ENCODE assay signal across 22 mouse cellular contexts in the genomic region with DNA sequence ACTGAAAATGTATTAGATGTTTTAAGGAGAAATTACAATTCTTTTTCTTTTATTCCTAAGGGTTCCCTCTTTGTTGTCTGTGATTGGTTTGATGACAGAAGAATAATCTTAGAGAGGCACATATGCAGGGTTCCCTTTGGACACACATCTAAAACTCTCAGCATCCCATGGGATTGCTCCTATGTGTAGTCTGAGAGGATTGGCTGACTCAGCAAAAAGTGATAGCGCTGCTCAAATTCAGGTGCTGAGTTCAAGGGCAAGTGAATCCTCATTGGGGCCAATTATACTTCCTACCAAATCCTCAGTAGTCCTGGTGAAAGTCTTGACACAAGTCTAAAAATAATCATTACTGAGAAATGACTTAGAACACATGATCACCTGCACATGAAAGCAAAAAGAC.
A peak's percentile ranks its signal among the peaks of the same experiment; 100 is the strongest.
DNase-seq lines count a peak whose midpoint lies in the region; ATAC-seq and TF ChIP-seq lines count a peak whose summit lies in the region.
"Had no signal": no experiment of that assay in that cellular context is flagged by ENCODE, and none has a peak within 500 bp of the region (broad histone marks: within the 10 kb centered on the region; RNA-seq: fewer than 3 reads in every experiment).

No protein-coding gene starts in this region.

- peak; percentile 29 for DNase-seq in embryonic facial prominence, embryonic 14.5 days (ENCODE audit: low spot score)
- DNase-seq in embryonic facial prominence, embryonic 10.5 days (ENCODE audit: low spot score), result no peak
- DNase-seq in midbrain, embryonic 14.5 days, result peak; percentile 35
- no peak for DNase-seq in midbrain, embryonic 10.5 days (ENCODE audit: low spot score)
- no peak for DNase-seq in MEL (ENCODE audit: low read depth, low spot score)
- DNase-seq in lung, postnatal 0 days (ENCODE audit: low spot score), result no peak
- no peak for DNase-seq in lung, postnatal 25 days (ENCODE audit: low spot score)
- DNase-seq: adrenal gland, adult 2 months; adrenal gland, postnatal 10 days; adrenal gland, postnatal 25 days; B cell, adult 2 months; cerebellum, adult 11-12 months; cerebellum, adult 2 months; cerebellum, adult 9-10 months; cerebellum, postnatal 10 days; cerebellum, postnatal 25 days; forebrain, postnatal 0 days had no signal

- TF ChIP-seq CTCF in MEL (IDR thresholded peaks at IDR 0.05 in 2 of 3, conservative IDR thresholded peaks at IDR 0.05 in 1 of 3; ENCODE audit: control insufficient read depth in 1 of 3, insufficient read depth in 1 of 3, low read depth in 2 of 3, low read length in 3 of 3, poor library complexity in 1 of 3, severe bottlenecking in 1 of 3), result no peak
- TF ChIP-seq CTCF in lung, postnatal 0 days (IDR thresholded peaks at IDR 0.05), result no peak

- no peaks in the 10 kb centered on the region for H3K4me1 ChIP-seq in embryonic facial prominence, embryonic 14.5 days (ENCODE audit: control insufficient read depth, insufficient read depth, low read length)
- H3K4me1 ChIP-seq in embryonic facial prominence, embryonic 10.5 days, result no peaks in the 10 kb centered on the region
- H3K4me1 ChIP-seq in midbrain, embryonic 14.5 days (ENCODE audit: control insufficient read depth, insufficient read depth, low read length), result no peaks in the 10 kb centered on the region
- no peaks in the 10 kb centered on the region for H3K4me1 ChIP-seq in midbrain, embryonic 10.5 days
- H3K4me1 ChIP-seq in MEL (ENCODE audit: control insufficient read depth in 1 of 2, insufficient read depth in 2 of 2, low read length in 2 of 2), result no peaks in the 10 kb centered on the region
- H3K4me1 ChIP-seq in lung, postnatal 0 days (ENCODE audit: insufficient read depth, low read depth, low read length), result no peaks in the 10 kb centered on the region
- H3K4me1 ChIP-seq: embryonic facial prominence, embryonic 13.5 days; forebrain, embryonic 13.5 days; forebrain, embryonic 15.5 days had no signal

- no peaks in the 10 kb centered on the region for H3K9me3 ChIP-seq in embryonic facial prominence, embryonic 14.5 days (ENCODE audit: control insufficient read depth, low read length)
- H3K9me3 ChIP-seq in embryonic facial prominence, embryonic 10.5 days, result no peaks in the 10 kb centered on the region
- no peaks in the 10 kb centered on the region for H3K9me3 ChIP-seq in midbrain, embryonic 14.5 days (ENCODE audit: control insufficient read depth, low read length)
- no peaks in the 10 kb centered on the region for H3K9me3 ChIP-seq in midbrain, embryonic 10.5 days (replicated peaks)
- H3K9me3 ChIP-seq in MEL (replicated peaks; ENCODE audit: insufficient read depth, low read length), result no peaks in the 10 kb centered on the region
- no peaks in the 10 kb centered on the region for H3K9me3 ChIP-seq in lung, postnatal 0 days (ENCODE audit: low read length)
- H3K9me3 ChIP-seq: embryonic facial prominence, embryonic 13.5 days; forebrain, embryonic 13.5 days; forebrain, embryonic 15.5 days; G1E had no signal

- H3K9ac ChIP-seq in embryonic facial prominence, embryonic 14.5 days (ENCODE audit: low read depth, low read length), result no peak overlapping the region
- H3K9ac ChIP-seq in midbrain, embryonic 14.5 days (replicated peaks; ENCODE audit: low read length), result no peak overlapping the region
- H3K9ac ChIP-seq in MEL (ENCODE audit: control insufficient read depth, low read depth, low read length, poor library complexity, severe bottlenecking), result no peak overlapping the region
- no peak overlapping the region for H3K9ac ChIP-seq in lung, postnatal 0 days (replicated peaks; ENCODE audit: low read depth)
- H3K9ac ChIP-seq: embryonic facial prominence, embryonic 13.5 days; forebrain, embryonic 13.5 days; forebrain, embryonic 15.5 days; forebrain, postnatal 0 days had no signal

- no peak overlapping the region for H3K4me3 ChIP-seq in embryonic facial prominence, embryonic 14.5 days (ENCODE audit: low read depth, low read length)
- H3K4me3 ChIP-seq in embryonic facial prominence, embryonic 10.5 days, result no peak overlapping the region
- no peak overlapping the region for H3K4me3 ChIP-seq in midbrain, embryonic 14.5 days (replicated peaks; ENCODE audit: low read depth, low read length)
- no peak overlapping the region for H3K4me3 ChIP-seq in midbrain, embryonic 10.5 days
- H3K4me3 ChIP-seq in MEL (ENCODE audit: control insufficient read depth in 1 of 2, insufficient read depth in 1 of 2, low read depth in 2 of 2, low read length in 2 of 2), result no peak overlapping the region
- no peak overlapping the region for H3K4me3 ChIP-seq in lung, postnatal 0 days (ENCODE audit: low read depth, low read length)
- H3K4me3 ChIP-seq: embryonic facial prominence, embryonic 13.5 days; forebrain, embryonic 13.5 days; forebrain, embryonic 15.5 days had no signal

- 84% methylated on average over 1 of the region's 1 CpGs for WGBS in embryonic facial prominence, embryonic 14.5 days
- 92% methylated on average over 1 of the region's 1 CpGs for WGBS in embryonic facial prominence, embryonic 10.5 days
- 77% methylated on average over 1 of the region's 1 CpGs for WGBS in midbrain, embryonic 14.5 days
- WGBS in midbrain, embryonic 10.5 days, result 77% methylated on average over 1 of the region's 1 CpGs
- 80% methylated on average over 1 of the region's 1 CpGs for WGBS in lung, postnatal 0 days

- peak; percentile 72; the same call in 1 of the 2 replicates for ATAC-seq in embryonic facial prominence, embryonic 14.5 days (ENCODE audit: low read depth)
- no peak for ATAC-seq in midbrain, embryonic 14.5 days (ENCODE audit: low FRiP score, low TSS enrichment)
- no peak for ATAC-seq in lung, postnatal 0 days
- ATAC-seq: CD4-positive, CD25-positive, alpha-beta regulatory T cell, adult 4 months; forebrain, embryonic 13.5 days; forebrain, embryonic 15.5 days; forebrain, postnatal 0 days had no signal

- no peak overlapping the region for H3K27ac ChIP-seq in embryonic facial prominence, embryonic 14.5 days (replicated peaks; ENCODE audit: low read depth, low read length)
- no peak overlapping the region for H3K27ac ChIP-seq in embryonic facial prominence, embryonic 10.5 days (replicated peaks)
- H3K27ac ChIP-seq in midbrain, embryonic 14.5 days (replicated peaks; ENCODE audit: low read depth, low read length), result no peak overlapping the region
- no peak overlapping the region for H3K27ac ChIP-seq in midbrain, embryonic 10.5 days (replicated peaks)
- H3K27ac ChIP-seq in MEL (ENCODE audit: control insufficient read depth, low read depth, low read length), result no peak overlapping the region
- no peak overlapping the region for H3K27ac ChIP-seq in lung, postnatal 0 days (ENCODE audit: low read length)
- H3K27ac ChIP-seq: embryonic facial prominence, embryonic 13.5 days; forebrain, embryonic 13.5 days; forebrain, embryonic 15.5 days had no signal

- no peak overlapping the region for H3K4me2 ChIP-seq in embryonic facial prominence, embryonic 14.5 days (ENCODE audit: low read depth, low read length)
- no peak overlapping the region for H3K4me2 ChIP-seq in midbrain, embryonic 14.5 days (ENCODE audit: low read length)
- no peak overlapping the region for H3K4me2 ChIP-seq in lung, postnatal 0 days (replicated peaks; ENCODE audit: low read depth, low read length)
- H3K4me2 ChIP-seq: embryonic facial prominence, embryonic 13.5 days; forebrain, embryonic 13.5 days; forebrain, embryonic 15.5 days had no signal

- no peak for TF ChIP-seq RAD21 in MEL (IDR thresholded peaks at IDR 0.05; ENCODE audit: low read depth, low read length)

- no peaks in the 10 kb centered on the region for H3K79me2 ChIP-seq in MEL (ENCODE audit: control insufficient read depth, insufficient read depth, low read length, poor library complexity)

- no peaks in the 10 kb centered on the region for H3K27me3 ChIP-seq in embryonic facial prominence, embryonic 14.5 days (replicated peaks; ENCODE audit: control insufficient read depth, insufficient read depth, low read length)
- no peaks in the 10 kb centered on the region for H3K27me3 ChIP-seq in embryonic facial prominence, embryonic 10.5 days (replicated peaks; ENCODE audit: low read depth, poor library complexity, severe bottlenecking)
- H3K27me3 ChIP-seq in midbrain, embryonic 14.5 days (ENCODE audit: control insufficient read depth, insufficient read depth, low read length), result no peaks in the 10 kb centered on the region
- H3K27me3 ChIP-seq in midbrain, embryonic 10.5 days (ENCODE audit: low read depth, poor library complexity, severe bottlenecking), result no peaks in the 10 kb centered on the region
- H3K27me3 ChIP-seq in MEL (ENCODE audit: control insufficient read depth in 1 of 2, insufficient read depth in 2 of 2, low read length in 2 of 2), result no peaks in the 10 kb centered on the region
- no peaks in the 10 kb centered on the region for H3K27me3 ChIP-seq in lung, postnatal 0 days (replicated peaks; ENCODE audit: insufficient read depth, low read length)
- H3K27me3 ChIP-seq: embryonic facial prominence, embryonic 13.5 days; forebrain, embryonic 13.5 days; forebrain, embryonic 15.5 days had no signal

- TF ChIP-seq EP300 in MEL (IDR thresholded peaks at IDR 0.05; ENCODE audit: low read depth in 1 of 2, low read length in 2 of 2), result no peak
- no peak for TF ChIP-seq EP300 in lung, postnatal 0 days (IDR thresholded peaks at IDR 0.05)

- H3K36me3 ChIP-seq in embryonic facial prominence, embryonic 14.5 days (ENCODE audit: control insufficient read depth, insufficient read depth, low read length), result no peaks in the 10 kb centered on the region
- H3K36me3 ChIP-seq in embryonic facial prominence, embryonic 10.5 days (replicated peaks), result no peaks in the 10 kb centered on the region
- H3K36me3 ChIP-seq in midbrain, embryonic 14.5 days (ENCODE audit: control insufficient read depth, insufficient read depth, low read length), result no peaks in the 10 kb centered on the region
- no peaks in the 10 kb centered on the region for H3K36me3 ChIP-seq in midbrain, embryonic 10.5 days
- no peaks in the 10 kb centered on the region for H3K36me3 ChIP-seq in MEL (ENCODE audit: control insufficient read depth in 1 of 2, insufficient read depth in 2 of 2, low read length in 2 of 2)
- no peaks in the 10 kb centered on the region for H3K36me3 ChIP-seq in lung, postnatal 0 days (ENCODE audit: insufficient read depth, low read length)
- H3K36me3 ChIP-seq: embryonic facial prominence, embryonic 13.5 days; forebrain, embryonic 15.5 days; G1E had no signal

- no peak for TF ChIP-seq POLR2A in MEL (IDR thresholded peaks at IDR 0.05; ENCODE audit: control insufficient read depth in 1 of 2, insufficient read depth in 1 of 2, low read depth in 1 of 2, low read length in 2 of 2, poor library complexity in 1 of 2)

TF ChIP-seq in MEL, 35 proteins besides CTCF, POLR2A, EP300 and RAD21:
- TF ChIP-seq MYB (IDR thresholded peaks at IDR 0.05; ENCODE audit: low read depth, low read length), result no peak
- TF ChIP-seq MAFK (IDR thresholded peaks at IDR 0.05; ENCODE audit: borderline replicate concordance, low read depth, low read length), result peak; percentile 70; the same call in 1 of the 2 replicates

Comparison
In these comparisons a context has a peak if more than half of its experiments do, and no peak if none do; other contexts are left out.
1. DNase-seq: peak in embryonic facial prominence, embryonic 14.5 days (single experiment) and midbrain, embryonic 14.5 days (single experiment); none in embryonic facial prominence, embryonic 10.5 days (single experiment), midbrain, embryonic 10.5 days (single experiment), MEL (single experiment), lung, postnatal 0 days (single experiment) and lung, postnatal 25 days (single experiment).